ENCODE assay signal across 8 mouse cellular contexts in genomic region chr11:85482737-85483467, GRCm38 (mm10).
DNase-seq lines count a peak whose midpoint lies in the region; TF ChIP-seq lines count a peak whose summit lies in the region.

No protein-coding gene starts in this region.

- no peak overlapping the region for H3K27ac ChIP-seq in testis, adult 2 months (ENCODE audit: control insufficient read depth, insufficient read depth, low read depth, low read length)

- H3K27me3 ChIP-seq in testis, adult 2 months (ENCODE audit: control insufficient read depth, insufficient read depth, low read length), result no peaks in the 10 kb centered on the region

- peak; percentile 45; the same call in 1 of the 2 replicates for TF ChIP-seq CTCF in testis, adult 2 months (IDR thresholded peaks at IDR 0.05; ENCODE audit: control insufficient read depth, insufficient read depth, insufficient replicate concordance, low read depth, low read length)

- intact Hi-C loops in gastrocnemius, postnatal 14 days (cut with DNase I; ENCODE audit: low total_unique reads), result no loop called here
- intact Hi-C loops in left cerebral cortex, postnatal 36 days (cut with DNase I), result no loop called here

- DNase-seq in gastrocnemius, adult 18-20 months (ENCODE audit: low spot score), result peak; percentile 12
- no peak for DNase-seq in gastrocnemius, postnatal 14 days
- DNase-seq in testis, postnatal 14 days (ENCODE audit: low spot score), result no peak
- peak; percentile 40 for DNase-seq in induced T-regulatory cell, adult 2 months (ENCODE audit: low read depth)
- peak; percentile 48 for DNase-seq in thymus, postnatal 25 days
- DNase-seq in heart, adult 18-20 months, result no peak
- DNase-seq in left cerebral cortex, postnatal 36 days (ENCODE audit: low spot score in 2 of 2), result no peak

- no peaks in the 10 kb centered on the region for H3K36me3 ChIP-seq in testis, adult 2 months (ENCODE audit: control insufficient read depth, insufficient read depth, low read length)

- H3K4me3 ChIP-seq in testis, adult 2 months (ENCODE audit: control insufficient read depth, low read depth, low read length), result no peak overlapping the region

- TF ChIP-seq POLR2A in testis, adult 2 months (IDR thresholded peaks at IDR 0.05; ENCODE audit: control insufficient read depth, low read depth, low read length), result no peak

- H3K4me1 ChIP-seq in testis, adult 2 months (ENCODE audit: control insufficient read depth, insufficient read depth, low read length), result no peaks in the 10 kb centered on the region

Comparison
In these comparisons a context has a peak if more than half of its experiments do, and no peak if none do; other contexts are left out.
1. DNase-seq: peak in gastrocnemius, adult 18-20 months (single experiment), induced T-regulatory cell, adult 2 months (single experiment) and thymus, postnatal 25 days (single experiment); none in gastrocnemius, postnatal 14 days (single experiment), testis, postnatal 14 days (single experiment), heart, adult 18-20 months (0 of 2) and left cerebral cortex, postnatal 36 days (0 of 2).